Comparison of ENCODE assay signal across 20 mouse cellular contexts in the genomic region with DNA sequence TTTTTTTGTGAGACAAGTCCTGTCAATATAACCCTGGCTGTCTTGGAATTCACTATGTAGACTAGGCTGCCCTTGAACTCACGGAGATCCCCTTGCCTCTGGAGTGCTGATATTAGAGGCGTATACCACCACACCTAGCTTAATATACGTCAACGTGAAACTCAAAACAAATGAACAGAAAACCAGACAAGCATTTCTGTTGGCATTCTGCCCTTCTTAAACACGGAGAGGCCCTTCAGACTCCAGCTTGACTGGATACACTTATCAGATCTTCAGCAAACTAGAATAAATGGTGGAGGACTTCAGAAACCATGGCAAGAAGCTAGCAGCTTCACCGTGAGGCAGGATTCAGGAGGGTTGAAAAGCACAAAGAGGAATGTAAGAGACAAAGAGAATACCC. TPM values are rescaled to one million over a fixed set of nuclear protein-coding genes. Genes with fewer than 3 reads are reported as not detected.
A peak's percentile ranks its signal among the peaks of the same experiment; 100 is the strongest.
DNase-seq lines count a peak whose midpoint lies in the region; ATAC-seq and TF ChIP-seq lines count a peak whose summit lies in the region.
"Had no signal": no experiment of that assay in that cellular context is flagged by ENCODE, and none has a peak within 500 bp of the region (broad histone marks: within the 10 kb centered on the region; RNA-seq: fewer than 3 reads in every experiment).

No protein-coding gene starts in this region.

- H3K27me3 ChIP-seq in lung, embryonic 14.5 days (ENCODE audit: insufficient read depth, low read length): no peaks in the 10 kb centered on the region
- H3K27me3 ChIP-seq in stomach, postnatal 0 days (ENCODE audit: control insufficient read depth, insufficient read depth, low read length): no peaks in the 10 kb centered on the region
- no peaks in the 10 kb centered on the region for H3K27me3 ChIP-seq in midbrain, embryonic 11.5 days (ENCODE audit: control insufficient read depth, insufficient read depth, low read length)
- H3K27me3 ChIP-seq: forebrain, embryonic 12.5 days; hindbrain, embryonic 13.5 days had no signal

- H3K4me3 ChIP-seq in lung, embryonic 14.5 days (ENCODE audit: low read depth, low read length): no peak overlapping the region
- no peak overlapping the region for H3K4me3 ChIP-seq in olfactory bulb, adult 2 months (ENCODE audit: insufficient read depth, low read depth, low read length)
- H3K4me3 ChIP-seq in stomach, postnatal 0 days (ENCODE audit: low read depth, low read length): no peak overlapping the region
- H3K4me3 ChIP-seq in midbrain, embryonic 11.5 days (ENCODE audit: low read depth, low read length): no peak overlapping the region
- H3K4me3 ChIP-seq: forebrain, embryonic 12.5 days; hindbrain, embryonic 13.5 days had no signal

- no peaks in the 10 kb centered on the region for H3K36me3 ChIP-seq in lung, embryonic 14.5 days (ENCODE audit: insufficient read depth)
- no peaks in the 10 kb centered on the region for H3K36me3 ChIP-seq in stomach, postnatal 0 days (ENCODE audit: control insufficient read depth, insufficient read depth, low read length)
- no peaks in the 10 kb centered on the region for H3K36me3 ChIP-seq in midbrain, embryonic 11.5 days (ENCODE audit: control insufficient read depth, insufficient read depth, low read length)
- H3K36me3 ChIP-seq: forebrain, embryonic 12.5 days; hindbrain, embryonic 13.5 days had no signal

- no peak for TF ChIP-seq EP300 in stomach, postnatal 0 days (optimal IDR thresholded peaks at IDR 0.05)

- H3K4me1 ChIP-seq in lung, embryonic 14.5 days (ENCODE audit: insufficient read depth): no peaks in the 10 kb centered on the region
- peaks cover 17% of the 10 kb centered on the region for H3K4me1 ChIP-seq in olfactory bulb, adult 2 months (ENCODE audit: control insufficient read depth, insufficient read depth, low read length)
- peaks cover 4% of the 10 kb centered on the region for H3K4me1 ChIP-seq in stomach, postnatal 0 days (replicated peaks; ENCODE audit: control insufficient read depth, insufficient read depth)
- no peaks in the 10 kb centered on the region for H3K4me1 ChIP-seq in midbrain, embryonic 11.5 days (ENCODE audit: control insufficient read depth, insufficient read depth, low read length)
- H3K4me1 ChIP-seq: forebrain, embryonic 12.5 days had no signal

- H3K9me3 ChIP-seq in lung, embryonic 14.5 days (ENCODE audit: low read depth, low read length): no peaks in the 10 kb centered on the region
- H3K9me3 ChIP-seq in stomach, postnatal 0 days (ENCODE audit: control insufficient read depth, low read length): no peaks in the 10 kb centered on the region
- H3K9me3 ChIP-seq in midbrain, embryonic 11.5 days (ENCODE audit: control insufficient read depth, low read length): no peaks in the 10 kb centered on the region
- H3K9me3 ChIP-seq: forebrain, embryonic 12.5 days; hindbrain, embryonic 13.5 days had no signal

- no peak for ATAC-seq in lung, embryonic 14.5 days (ENCODE audit: insufficient read depth)
- no peak for ATAC-seq in stomach, postnatal 0 days (ENCODE audit: low FRiP score, low TSS enrichment)
- ATAC-seq in midbrain, embryonic 11.5 days (ENCODE audit: low FRiP score): no peak
- ATAC-seq: forebrain, embryonic 16.5 days; hindbrain, postnatal 0 days had no signal

- H3K9ac ChIP-seq in lung, embryonic 14.5 days: no peak overlapping the region
- H3K9ac ChIP-seq in stomach, postnatal 0 days (ENCODE audit: low read length): no peak overlapping the region
- H3K9ac ChIP-seq in midbrain, embryonic 11.5 days (ENCODE audit: low read length): no peak overlapping the region
- H3K9ac ChIP-seq: forebrain, embryonic 12.5 days; hindbrain, embryonic 13.5 days had no signal

- H3K27ac ChIP-seq in lung, embryonic 14.5 days (ENCODE audit: low read depth): peak overlapping the region; percentile 37; the same call in 1 of the 2 replicates
- H3K27ac ChIP-seq in olfactory bulb, adult 2 months (ENCODE audit: insufficient read depth, low read depth, low read length): peak overlapping the region; percentile 47; the same call in 1 of the 2 replicates
- H3K27ac ChIP-seq in stomach, postnatal 0 days (replicated peaks): peak overlapping the region; percentile 63
- H3K27ac ChIP-seq in midbrain, embryonic 11.5 days (ENCODE audit: low read depth, low read length): no peak overlapping the region
- H3K27ac ChIP-seq: forebrain, embryonic 12.5 days; hindbrain, embryonic 13.5 days; hindbrain, postnatal 0 days had no signal

- TF ChIP-seq CTCF in lung, embryonic 14.5 days (IDR thresholded peaks at IDR 0.05; ENCODE audit: low read depth): no peak
- TF ChIP-seq CTCF in olfactory bulb, adult 2 months (IDR thresholded peaks at IDR 0.05; ENCODE audit: insufficient read depth, low read depth, low read length): no peak
- no peak for TF ChIP-seq CTCF in stomach, postnatal 0 days (IDR thresholded peaks at IDR 0.05; ENCODE audit: low read depth)

- H3K4me2 ChIP-seq in lung, embryonic 14.5 days: no peak overlapping the region
- H3K4me2 ChIP-seq in stomach, postnatal 0 days (replicated peaks; ENCODE audit: low read depth): no peak overlapping the region
- H3K4me2 ChIP-seq in midbrain, embryonic 11.5 days: no peak overlapping the region
- H3K4me2 ChIP-seq: forebrain, embryonic 12.5 days; hindbrain, embryonic 13.5 days had no signal

- peak; percentile 52 for DNase-seq in lung, embryonic 14.5 days
- no peak for DNase-seq in lung, adult 18-20 months
- peak; percentile 29 for DNase-seq in lung, postnatal 25 days (ENCODE audit: low spot score)
- DNase-seq in lung, postnatal 14 days: no peak
- DNase-seq in stomach, postnatal 0 days (ENCODE audit: low spot score): no peak
- no peak for DNase-seq in testis, postnatal 14 days (ENCODE audit: low spot score)
- no peak for DNase-seq in midbrain, embryonic 11.5 days (ENCODE audit: low spot score, missing footprints)
- DNase-seq: adrenal gland, adult 2 months; adrenal gland, postnatal 25 days; cerebellum, adult 18-20 months; cerebellum, adult 9-11 months; cerebellum, postnatal 36 days; gastrocnemius, postnatal 14 days; heart, postnatal 10 days had no signal

- TF ChIP-seq POLR2A in olfactory bulb, adult 2 months (IDR thresholded peaks at IDR 0.05; ENCODE audit: insufficient read depth, low read depth, low read length): no peak

- WGBS in lung, embryonic 14.5 days: 47% methylated on average over 6 of the region's 6 CpGs
- WGBS in olfactory bulb, adult 2 months: 66% methylated on average over 6 of the region's 6 CpGs
- 39% methylated on average over 6 of the region's 6 CpGs for WGBS in stomach, postnatal 0 days
- 90% methylated on average over 6 of the region's 6 CpGs for WGBS in midbrain, embryonic 11.5 days

RNA-seq across cellular contexts. Expression of gene Pbp2, which starts 16.1 kb away (rescaled TPM):
- polyA plus RNA-seq in lung, embryonic 14.5 days (2014; fragmentation: Nextera tagmentation; extraction: Ambion mirVana): 0.38 and 0.53 TPM in 2 replicates
- polyA plus RNA-seq in olfactory bulb, adult 2 months (2012; ENCODE audit: insufficient read depth, insufficient read length, low replicate concordance, missing spikeins): not detected in 2 replicates
- 3.5 and 4.5 TPM in 2 replicates for polyA plus RNA-seq in stomach, postnatal 0 days (2015; fragmentation: Nextera tagmentation; extraction: Ambion mirVana)
- not detected in 2 replicates for polyA plus RNA-seq in midbrain, embryonic 11.5 days (2014; fragmentation: Nextera tagmentation; extraction: Ambion mirVana)
- polyA plus RNA-seq: adrenal gland, adult 2 months; forebrain, embryonic 12.5 days; forebrain, embryonic 16.5 days; heart, embryonic 14.5 days; hindbrain, postnatal 0 days had no signal

RNA-seq across cellular contexts. Expression of gene Gsg1, which starts 40.0 kb away (rescaled TPM):
- polyA plus RNA-seq in lung, embryonic 14.5 days (2014; fragmentation: Nextera tagmentation; extraction: Ambion mirVana): 6.0 and 7.7 TPM in 2 replicates
- polyA plus RNA-seq in olfactory bulb, adult 2 months (2012; ENCODE audit: insufficient read depth, insufficient read length, low replicate concordance, missing spikeins): not detected in 2 replicates
- polyA plus RNA-seq in stomach, postnatal 0 days (2015; fragmentation: Nextera tagmentation; extraction: Ambion mirVana): 0.50 and 0.80 TPM in 2 replicates
- polyA plus RNA-seq in midbrain, embryonic 11.5 days (2014; fragmentation: Nextera tagmentation; extraction: Ambion mirVana): 0.16 and 0.48 TPM in 2 replicates

Comparison
In these comparisons a context has a peak if more than half of its experiments do, and no peak if none do; other contexts are left out.
1. DNase-seq: peak in lung, embryonic 14.5 days (single experiment) and lung, postnatal 25 days (single experiment); none in lung, adult 18-20 months (0 of 2), lung, postnatal 14 days (single experiment), stomach, postnatal 0 days (single experiment), testis, postnatal 14 days (single experiment) and midbrain, embryonic 11.5 days (single experiment).